Mouse (Mus musculus): ENCODE results near the gene Lins1.
A peak's percentile ranks its signal among the peaks of the same experiment; 100 is the strongest.

The Lins1 gene

DNA sequence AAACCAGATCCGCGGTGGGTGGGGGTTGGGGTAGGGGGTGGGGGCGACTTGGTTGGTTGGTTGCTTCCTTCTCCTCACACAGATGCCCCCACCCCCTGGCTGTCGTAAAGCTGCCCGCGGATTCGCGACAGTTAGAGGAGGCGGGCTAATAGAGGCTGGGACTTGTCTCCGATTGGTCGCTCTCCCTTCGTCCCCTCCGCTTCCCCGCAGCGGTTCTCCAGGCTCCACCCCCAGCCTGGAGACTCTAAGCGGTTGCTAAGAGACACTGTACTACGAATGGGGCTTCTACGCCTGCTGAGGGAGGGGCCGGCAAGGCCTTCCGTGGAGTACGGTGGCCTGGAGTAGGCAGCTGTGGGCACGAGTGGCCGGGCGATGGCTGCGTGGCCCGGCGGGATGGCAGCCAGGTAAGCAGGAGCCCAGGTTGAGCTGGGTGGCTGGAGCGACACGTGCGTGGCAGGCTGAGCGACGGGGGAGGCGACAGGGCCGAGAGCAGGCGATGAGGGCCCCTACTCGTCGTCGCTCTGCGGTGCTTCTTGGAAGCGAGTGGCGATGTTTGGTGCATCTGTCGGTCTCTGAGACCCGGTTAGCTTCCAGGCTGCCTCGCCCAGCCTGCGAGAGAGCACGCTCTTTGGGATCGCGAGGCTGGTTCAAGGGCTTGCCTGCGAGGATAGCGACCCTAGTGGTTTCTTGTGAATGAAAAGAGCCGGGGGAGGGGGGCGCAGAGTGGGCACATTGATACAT, at the start of gene Lins1:
Lins1 (plus strand) TSS at position 270 of the 741 bp plus-strand sequence.
- DNase-seq (ENCODE audit: low read depth, low spot score), result peak; percentile 98

DNA sequence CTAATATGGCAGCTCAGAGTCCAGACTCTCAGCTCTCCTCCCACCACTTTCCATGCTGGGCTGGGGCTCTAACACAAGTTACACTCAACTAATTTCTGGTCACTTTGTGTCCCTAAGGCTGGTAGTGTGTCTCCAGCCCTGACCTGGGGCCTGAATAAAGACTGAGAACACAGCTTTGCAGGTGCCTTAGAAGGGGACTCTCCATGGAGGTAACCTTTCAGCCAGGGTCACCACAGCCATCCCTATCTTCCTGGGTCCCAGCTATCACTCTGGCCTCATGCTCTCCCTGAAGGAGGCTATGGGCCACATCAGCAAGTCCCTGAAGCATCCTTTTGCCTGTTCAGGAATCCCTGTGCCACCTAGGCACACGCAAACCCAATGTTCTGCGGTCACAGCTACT, 44.0 kb upstream of the Lins1 start:
- DNase-seq (ENCODE audit: low read depth, low spot score), result no peak

DNA sequence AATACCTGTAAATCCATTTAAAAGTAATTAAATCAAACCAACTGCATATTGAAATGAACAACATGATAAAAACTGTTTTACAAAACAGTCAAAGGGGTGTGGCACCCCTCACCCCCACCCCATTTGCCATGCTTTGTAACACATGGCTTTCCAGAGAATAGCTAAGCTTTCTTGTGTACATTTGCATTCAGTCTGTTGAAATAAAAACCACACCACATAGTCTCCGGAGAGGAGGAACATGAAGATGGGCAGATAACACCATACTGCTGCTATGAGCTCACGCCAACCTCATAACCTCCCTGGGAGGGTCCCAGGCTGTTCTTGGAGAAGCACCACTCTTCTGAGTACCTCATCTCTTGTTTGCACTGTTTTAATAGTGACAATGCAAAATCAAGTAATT, 40.5 kb upstream of the Lins1 start:
- no peak for DNase-seq (ENCODE audit: low read depth, low spot score)

DNA sequence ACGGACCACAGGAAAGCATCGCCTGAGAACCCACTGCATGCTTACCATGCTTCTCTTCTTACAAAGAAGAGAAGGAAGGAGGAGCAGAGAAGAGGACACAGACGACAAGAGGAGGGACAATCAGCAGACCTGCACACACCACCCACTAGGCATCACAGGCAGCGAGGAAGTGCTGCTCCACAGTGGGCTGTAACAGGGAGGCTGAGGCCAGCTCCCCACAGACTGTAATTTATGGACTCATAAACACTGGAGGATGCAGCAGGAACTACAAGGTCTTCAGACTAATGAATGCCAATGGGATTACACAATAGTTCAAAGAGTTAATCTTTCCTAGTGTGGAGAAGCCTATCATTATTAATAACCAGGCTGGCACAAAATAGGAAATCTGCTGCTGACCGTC, 38.8 kb upstream of the Lins1 start:
- no peak for DNase-seq (ENCODE audit: low read depth, low spot score)

DNA sequence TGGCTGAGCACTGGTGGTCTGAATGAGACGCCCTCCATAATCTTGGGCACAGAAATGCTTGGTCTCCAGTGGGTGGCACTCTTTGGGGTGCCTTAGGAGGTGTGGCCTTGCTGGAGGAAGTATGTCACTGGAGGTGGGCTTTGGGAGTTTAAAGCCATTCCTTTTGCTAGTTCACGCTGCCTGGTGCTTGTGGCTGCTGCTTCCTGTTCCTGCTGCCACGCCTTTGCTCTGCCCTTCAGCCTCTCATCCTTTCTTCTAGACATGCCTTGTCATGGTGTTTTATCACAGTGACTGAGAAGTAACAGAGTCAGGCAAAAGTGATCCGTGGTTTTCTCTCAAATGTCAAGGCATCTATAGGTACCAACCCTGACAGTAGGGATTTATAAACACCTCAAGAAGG, 37.5 kb upstream of the Lins1 start:
- DNase-seq (ENCODE audit: low read depth, low spot score), result no peak

DNA sequence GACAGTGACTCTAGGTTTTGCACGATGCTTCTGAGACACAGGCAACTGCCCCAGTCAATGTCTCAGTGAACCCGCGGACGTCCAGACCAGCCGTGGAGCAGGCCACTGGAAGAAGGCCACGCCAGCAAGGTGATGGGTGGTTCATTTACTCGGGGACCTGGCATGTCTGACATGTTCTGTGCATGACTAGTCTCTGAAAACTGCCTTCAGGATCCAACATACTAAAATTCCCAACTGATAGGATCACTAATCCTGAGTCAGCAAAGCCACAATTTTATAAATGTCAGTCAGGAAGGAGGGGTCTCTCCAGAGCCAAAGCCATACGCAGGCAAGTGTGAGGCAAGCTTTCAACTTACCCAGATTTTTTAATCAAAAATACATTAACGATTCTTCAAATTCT, 36.1 kb upstream of the Lins1 start:
- no peak for DNase-seq (ENCODE audit: low read depth, low spot score)

DNA sequence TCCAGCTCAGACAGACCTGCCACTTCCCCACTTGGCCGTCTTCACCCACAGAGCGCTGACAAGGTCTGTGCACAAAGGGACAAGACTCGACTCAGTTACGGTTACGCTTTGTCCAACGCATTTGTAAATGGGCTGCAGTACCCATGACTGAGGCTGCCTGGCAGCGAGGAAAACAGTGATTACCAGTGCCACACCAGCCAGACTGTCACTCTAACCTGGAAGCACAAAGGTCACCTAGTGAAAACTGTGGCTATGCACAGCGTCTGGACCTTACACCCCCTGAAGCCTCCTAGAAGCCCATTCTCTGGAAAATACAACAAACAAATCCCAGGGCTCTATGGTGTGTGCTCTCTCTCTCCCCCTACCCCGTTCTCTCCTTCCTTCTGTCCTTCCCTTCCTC, 34.2 kb upstream of the Lins1 start:
- DNase-seq (ENCODE audit: low read depth, low spot score), result no peak

DNA sequence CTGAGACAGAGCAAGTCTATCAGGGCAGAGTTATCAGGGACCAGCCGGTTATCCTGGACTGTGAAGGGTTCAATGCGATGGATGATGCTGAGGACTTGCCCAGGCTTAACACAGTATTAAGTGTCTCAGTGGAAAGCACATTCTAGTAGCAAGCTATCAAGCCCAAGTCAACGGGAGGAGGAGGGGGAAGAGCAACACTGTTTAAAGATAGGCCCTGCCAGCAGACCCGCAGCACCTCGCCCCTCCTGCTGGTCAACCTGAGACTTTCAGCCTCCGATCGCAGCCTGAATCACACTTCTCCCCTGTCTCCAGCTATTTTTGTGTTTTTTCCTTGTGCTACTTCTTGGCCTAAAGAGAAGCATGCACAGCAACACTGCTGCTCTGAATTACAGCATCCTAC, 29.4 kb upstream of the Lins1 start:
- DNase-seq (ENCODE audit: low read depth, low spot score), result no peak

DNA sequence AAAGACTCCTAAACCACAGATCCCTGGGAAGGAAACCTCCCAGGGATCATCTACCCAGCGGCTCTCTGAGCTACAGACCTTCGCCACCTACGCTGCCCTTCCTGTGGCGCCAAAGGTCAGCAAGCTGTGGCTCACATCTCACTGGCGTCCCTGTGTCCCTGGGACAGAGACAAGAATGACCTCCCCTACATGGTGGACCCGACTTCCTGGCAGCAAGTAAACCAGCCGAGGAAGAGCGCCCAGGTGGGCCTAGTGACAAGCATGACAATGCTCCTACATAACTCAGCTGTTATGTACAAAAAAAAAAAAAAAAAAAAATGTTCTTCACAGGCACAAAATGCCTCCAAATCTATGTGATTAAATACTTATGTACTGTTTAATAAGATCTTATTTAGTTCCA, 28.7 kb upstream of the Lins1 start:
- no peak for DNase-seq (ENCODE audit: low read depth, low spot score)

DNA sequence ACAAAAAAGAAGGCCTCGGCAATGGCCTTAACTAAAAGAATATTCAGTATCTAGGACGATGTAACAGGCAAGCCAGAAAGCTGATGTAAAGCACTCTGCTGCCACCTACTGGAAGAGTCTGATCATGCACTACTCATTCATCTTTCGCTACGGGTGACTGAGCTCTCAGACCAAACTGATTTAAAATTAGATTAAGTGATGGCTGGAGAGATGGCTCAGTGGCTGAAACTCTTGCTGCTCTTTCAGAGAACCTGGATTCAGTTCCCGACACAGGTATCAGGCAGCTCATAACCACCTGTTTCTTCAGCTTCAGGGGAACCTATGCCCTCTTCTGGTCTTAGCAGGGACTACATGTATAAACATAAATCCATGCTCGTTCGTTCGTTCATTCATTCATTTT, 28.1 kb upstream of the Lins1 start:
- DNase-seq (ENCODE audit: low read depth, low spot score), result peak; percentile 68

DNA sequence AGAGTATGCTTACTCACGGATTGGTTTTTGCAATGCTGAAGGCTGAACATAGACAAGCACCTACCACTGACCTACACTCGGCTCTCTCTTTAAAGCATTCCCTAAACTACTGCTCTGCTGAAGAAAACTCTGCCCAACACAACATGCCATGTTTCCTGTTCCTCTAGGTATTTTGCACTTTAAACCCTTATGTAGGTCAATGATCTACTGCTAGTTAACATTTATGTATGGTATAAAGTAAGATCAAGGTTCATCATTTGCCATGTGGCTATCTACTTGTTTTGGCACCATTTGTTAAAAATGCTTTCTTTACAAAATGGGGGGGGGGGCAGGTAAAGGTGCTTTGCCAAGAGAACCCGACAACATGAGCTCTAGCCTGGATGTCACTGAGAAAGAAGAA, 26.1 kb upstream of the Lins1 start:
- DNase-seq (ENCODE audit: low read depth, low spot score), result no peak

DNA sequence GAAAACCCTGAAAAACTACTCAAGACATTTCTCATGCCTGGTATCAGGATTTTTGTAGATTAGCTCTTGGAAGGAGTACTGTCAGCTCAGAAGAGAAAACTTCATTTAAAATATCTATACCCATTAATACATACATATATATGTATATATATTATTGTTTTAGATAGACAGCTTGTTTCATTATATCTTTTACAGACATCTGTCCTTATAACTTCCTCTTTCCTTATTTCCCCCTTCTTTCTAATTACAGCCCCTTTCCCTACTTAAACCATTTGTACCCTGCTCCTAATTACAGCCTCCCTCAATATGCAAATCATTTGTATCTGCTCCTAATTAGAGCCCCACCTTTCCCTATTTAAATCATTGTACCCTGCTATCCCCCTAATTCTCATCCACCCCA, 22.6 kb upstream of the Lins1 start:
- no peak for DNase-seq (ENCODE audit: low read depth, low spot score)

DNA sequence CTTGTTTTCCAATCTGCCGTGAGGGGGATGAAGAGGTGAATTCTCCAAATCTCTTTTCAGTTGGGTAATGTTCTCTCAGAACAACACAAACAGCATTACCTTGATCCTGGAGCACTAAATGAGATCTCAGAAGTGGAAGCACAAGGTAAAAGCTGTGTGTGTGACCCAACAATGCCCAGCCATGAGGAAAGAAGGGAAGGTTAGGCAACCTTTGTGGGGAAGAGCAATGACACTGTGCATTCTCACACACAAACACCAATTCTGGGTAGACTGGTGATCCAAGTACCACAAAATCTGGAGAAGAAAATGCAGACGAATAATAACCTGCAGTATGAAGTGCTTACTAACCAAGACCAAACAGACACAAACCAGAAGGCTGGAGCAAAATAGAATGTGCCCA, 13.9 kb upstream of the Lins1 start:
- no peak for DNase-seq (ENCODE audit: low read depth, low spot score)

DNA sequence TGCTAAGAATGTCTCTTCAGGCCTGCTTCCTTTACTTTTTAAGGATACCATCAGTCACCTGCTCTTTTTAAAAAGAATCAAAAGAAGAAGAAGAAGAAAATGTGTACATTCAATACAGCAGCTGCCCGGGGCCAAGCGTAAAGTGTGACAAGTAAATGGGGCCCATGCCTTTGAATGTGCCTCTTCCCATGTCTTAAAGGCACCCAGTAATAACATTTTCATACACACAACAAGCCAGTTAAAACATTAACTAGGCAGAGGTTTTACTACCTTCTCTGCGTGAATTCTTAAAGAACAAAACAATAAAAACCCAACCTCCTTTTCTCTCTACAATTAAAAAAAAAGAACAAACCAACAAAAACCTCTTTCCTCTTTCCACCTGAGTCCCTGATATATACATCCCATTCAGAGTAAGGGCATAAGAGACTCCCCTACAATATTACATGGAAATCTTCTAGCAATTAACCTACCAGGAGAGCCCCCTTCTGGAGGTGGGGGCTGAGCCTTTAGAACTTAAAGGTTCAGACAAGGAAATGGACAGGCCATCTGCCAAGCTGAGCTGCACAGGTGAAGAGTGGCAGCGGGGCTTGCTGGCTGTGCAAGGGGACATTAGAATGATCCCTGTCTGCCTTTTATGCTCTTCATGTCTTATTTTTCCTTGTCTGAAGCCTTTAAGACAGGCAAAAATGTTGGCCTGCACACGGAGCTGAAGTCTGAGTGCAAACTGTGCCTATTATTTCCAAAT, 7.4 kb upstream of the Lins1 start:
- no peak for DNase-seq (ENCODE audit: low read depth, low spot score)

DNA sequence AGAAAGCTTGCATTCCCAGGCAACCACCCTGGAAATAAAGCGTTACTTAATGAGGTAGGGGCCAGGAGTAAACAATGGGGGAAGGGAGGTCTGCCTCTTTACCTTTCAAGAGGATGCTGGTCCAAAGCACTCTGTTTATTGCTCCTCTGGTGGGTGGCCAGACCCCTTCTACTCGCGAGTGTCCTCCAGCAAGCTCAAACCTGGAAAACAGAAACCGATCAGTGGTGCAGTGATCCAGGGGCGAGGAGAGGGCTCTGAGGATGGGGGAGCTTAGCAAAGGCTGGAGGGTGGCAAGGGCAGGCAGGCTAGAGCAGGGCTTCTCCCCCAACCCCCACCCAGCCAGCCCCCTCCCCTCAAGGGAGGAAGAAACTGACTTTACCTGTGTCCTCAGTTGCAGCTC, 968 bp upstream of the Lins1 start:
- DNase-seq (ENCODE audit: low read depth, low spot score), result no peak

DNA sequence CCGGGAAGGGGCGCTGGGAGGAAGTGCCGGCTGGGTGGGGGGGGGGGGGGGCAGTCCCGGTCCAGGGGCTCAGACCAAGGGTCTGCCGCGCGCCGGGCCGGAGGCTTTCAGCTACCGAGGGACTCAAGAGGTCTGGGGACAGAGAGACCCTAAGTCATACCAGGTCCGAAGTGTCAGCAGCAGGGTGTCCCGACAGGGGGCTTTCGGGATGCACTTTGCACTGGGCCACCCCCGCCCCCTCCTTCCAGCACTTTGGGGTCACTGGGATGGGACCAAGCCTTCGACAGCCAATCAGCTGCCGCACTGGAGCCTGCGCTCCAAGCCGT, 432 bp upstream of the Lins1 start, which contains the start of gene Asb7:
Asb7 (minus strand) TSS at position 303 of the 326 bp plus-strand sequence.
- no peak for DNase-seq (ENCODE audit: low read depth, low spot score)

DNA sequence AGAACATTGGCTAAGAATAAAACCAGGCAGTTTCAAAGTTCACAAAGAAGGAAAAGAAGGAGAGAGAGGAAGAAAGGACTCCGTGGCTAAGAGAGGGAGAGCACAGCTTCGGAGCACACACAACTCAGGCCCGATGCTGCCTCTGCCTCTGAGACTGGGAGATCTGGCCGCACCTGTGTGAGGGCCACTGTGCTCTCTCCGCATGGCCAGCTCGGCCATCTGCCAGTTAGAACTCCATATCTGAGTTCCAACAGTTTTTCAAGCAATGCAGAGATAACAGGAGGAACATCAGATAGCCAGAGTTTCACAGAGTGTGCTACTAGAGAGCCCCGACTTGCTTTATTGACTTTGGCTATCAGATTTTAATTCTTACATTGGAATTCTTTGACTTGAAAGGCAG, 4.8 kb downstream of the Lins1 start:
- DNase-seq (ENCODE audit: low read depth, low spot score), result no peak

DNA sequence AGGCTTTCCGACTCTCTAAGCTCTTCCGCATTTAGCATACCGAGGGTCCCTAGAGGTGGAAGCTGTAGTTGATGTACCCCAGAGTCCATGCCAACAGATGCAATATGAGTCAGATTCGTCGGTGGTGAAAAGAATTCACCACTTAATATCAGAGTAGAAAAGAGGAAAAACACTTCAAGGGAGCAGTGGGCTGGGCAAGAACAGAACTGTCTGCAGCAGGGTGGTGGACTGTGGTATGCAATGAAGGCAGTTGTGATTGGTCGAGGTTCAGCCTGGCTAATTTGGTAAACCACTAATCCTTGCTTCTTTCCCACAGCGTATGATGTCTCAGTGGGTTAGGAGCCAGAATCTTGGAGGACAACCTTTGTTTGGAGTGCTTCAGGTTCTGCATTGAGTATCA, 13.0 kb downstream of the Lins1 start:
- DNase-seq (ENCODE audit: low read depth, low spot score), result no peak

DNA sequence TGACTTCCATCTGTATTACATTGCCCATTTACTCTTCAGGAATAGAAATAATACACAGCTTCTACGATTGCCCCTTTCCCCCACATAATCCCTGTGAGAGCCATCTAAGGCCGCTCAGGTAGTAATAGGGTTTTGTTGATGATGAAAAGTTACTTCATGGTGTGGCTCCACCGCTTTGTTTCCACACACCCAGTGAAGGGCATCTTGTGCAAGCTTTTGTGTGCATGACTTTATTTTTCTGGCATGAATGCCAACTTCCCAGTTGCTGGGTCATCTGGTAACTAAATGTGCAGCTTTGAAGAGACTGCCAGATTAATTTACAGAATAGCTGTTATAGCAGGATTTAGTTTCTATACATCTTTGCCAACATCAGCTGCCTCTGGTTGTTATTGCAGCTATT, 14.9 kb downstream of the Lins1 start:
- no peak for DNase-seq (ENCODE audit: low read depth, low spot score)

DNA sequence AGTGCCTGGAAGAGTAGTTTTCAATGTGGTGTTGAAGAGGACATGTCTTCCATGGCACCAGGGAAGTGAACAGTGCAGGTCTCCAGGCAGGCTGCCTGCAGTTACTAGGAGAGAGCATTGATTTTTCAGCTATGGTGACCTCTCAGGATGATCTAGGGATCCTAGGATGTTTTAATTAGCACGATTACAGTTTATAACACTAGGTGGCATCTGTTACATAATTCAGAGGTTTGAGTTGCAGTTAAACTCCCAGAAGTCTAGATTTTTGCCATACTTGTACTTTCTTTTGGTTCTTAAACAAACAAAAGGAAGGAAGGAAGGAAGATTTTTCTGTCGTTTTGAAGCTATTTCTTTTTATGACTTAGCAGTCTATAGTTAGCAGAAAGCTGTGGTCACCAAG, 21.5 kb downstream of the Lins1 start:
- DNase-seq (ENCODE audit: low read depth, low spot score), result no peak

DNA sequence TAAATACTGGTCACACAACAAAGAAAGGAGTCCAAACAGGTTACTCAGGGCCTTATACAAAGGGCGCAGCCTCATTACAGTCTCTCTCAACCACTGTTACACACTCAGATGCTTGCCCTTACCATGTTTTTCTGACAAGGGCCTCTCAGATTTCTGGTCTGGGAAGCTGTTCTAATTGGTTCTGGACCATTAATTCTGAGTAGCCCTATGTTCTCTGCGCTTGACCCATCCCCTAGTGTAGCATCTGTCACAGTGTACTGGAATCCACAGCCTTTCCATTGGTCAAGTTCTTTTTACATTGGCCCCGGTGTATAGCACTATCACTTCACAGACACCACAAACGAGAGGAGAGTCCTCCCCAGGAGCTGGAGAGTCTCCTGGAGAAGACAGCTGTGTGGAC, 34.8 kb downstream of the Lins1 start:
- DNase-seq (ENCODE audit: low read depth, low spot score), result no peak

DNA sequence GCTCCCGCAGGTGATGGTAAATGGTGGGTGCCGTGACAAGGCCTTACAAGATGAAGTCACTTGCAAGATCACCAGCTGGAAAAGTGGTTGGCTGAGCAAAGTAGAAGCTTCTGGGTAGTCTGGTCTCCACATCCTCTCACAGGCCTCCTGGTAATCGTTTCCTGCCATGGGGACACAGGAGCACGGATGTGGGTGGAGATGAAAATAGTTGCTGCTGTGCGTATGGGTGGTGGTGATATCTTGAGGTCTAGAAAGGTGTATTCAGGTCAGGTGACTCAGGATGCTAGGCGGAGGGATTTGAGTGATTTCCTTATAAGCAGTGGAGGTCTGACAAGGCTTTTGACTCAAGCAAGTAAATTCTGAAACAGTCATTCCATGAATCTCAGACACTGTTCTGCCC, 35.3 kb downstream of the Lins1 start:
- no peak for DNase-seq (ENCODE audit: low read depth, low spot score)

DNA sequence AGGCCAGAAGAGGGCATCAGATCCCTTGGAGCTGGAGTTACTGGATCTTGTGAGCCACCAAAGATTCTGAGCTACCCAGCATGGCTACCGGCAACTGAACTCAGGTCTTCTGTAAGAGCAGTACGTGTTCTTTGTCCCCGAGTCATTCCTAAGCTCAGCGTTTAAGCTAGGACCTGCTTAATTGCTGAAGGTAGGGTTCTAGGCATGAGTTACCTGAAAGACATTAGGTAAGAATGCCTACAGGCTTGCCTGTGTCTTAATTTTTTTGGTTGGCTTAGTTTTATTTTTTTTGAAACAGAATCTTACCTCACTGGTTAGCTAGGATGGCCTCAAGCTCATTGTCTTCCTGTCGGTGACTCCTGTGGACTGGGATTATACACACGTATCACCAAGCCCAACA, 38.4 kb downstream of the Lins1 start:
- no peak for DNase-seq (ENCODE audit: low read depth, low spot score)

DNA sequence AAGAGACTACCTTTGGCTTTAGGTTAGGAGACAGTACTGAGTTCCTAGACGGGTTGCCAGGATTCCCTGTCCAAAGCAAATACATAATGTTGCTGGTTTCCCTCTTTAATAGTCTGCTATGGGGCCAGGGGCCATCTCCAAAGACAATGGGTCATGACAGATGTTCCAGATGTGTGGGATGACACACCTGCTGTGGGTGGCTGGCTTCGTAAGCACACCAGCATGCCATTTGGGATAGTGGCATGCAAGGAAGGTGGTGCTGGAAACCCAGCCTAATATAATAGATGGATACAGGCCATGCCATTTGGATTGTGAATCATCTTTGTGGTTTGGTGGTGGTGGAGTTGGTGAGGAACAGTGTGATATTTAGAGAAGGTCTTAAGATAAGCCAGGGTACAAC, 39.5 kb downstream of the Lins1 start:
- no peak for DNase-seq (ENCODE audit: low read depth, low spot score)
